In genomic region chr11:45235476-45236412, GRCm38 (mm10) we compare ENCODE assay signal across 24 mouse cellular contexts.
A peak's percentile ranks its signal among the peaks of the same experiment; 100 is the strongest.
DNase-seq lines count a peak whose midpoint lies in the region; ATAC-seq and TF ChIP-seq lines count a peak whose summit lies in the region.
"Had no signal": no experiment of that assay in that cellular context is flagged by ENCODE, and none has a peak within 500 bp of the region (broad histone marks: within the 10 kb centered on the region; RNA-seq: fewer than 3 reads in every experiment).

No protein-coding gene starts in this region.

- H3K4me1 ChIP-seq in kidney, postnatal 0 days (replicated peaks; ENCODE audit: insufficient read depth, low read length) = 0 out of 2 replicates have a peak, but pooled peaks cover 7% of the 10 kb centered on the region
- no peaks in the 10 kb centered on the region for H3K4me1 ChIP-seq in lung, postnatal 0 days (ENCODE audit: insufficient read depth, low read depth, low read length)
- peaks cover 35% of the 10 kb centered on the region for H3K4me1 ChIP-seq in embryonic facial prominence, embryonic 14.5 days (ENCODE audit: control insufficient read depth, insufficient read depth, low read length)
- 0 out of 2 replicates have a peak, but pooled peaks cover 2% of the 10 kb centered on the region for H3K4me1 ChIP-seq in midbrain, embryonic 16.5 days (ENCODE audit: control insufficient read depth, insufficient read depth, low read length)
- H3K4me1 ChIP-seq in hindbrain, embryonic 10.5 days (replicated peaks) = peaks cover 9% of the 10 kb centered on the region; the same call in 1 of the 2 replicates
- H3K4me1 ChIP-seq: liver, embryonic 13.5 days; megakaryocyte, embryonic 14.5 days; midbrain, embryonic 13.5 days; neural tube, embryonic 13.5 days had no signal

- H3K9me3 ChIP-seq in kidney, postnatal 0 days (replicated peaks; ENCODE audit: low read length) = no peaks in the 10 kb centered on the region
- no peaks in the 10 kb centered on the region for H3K9me3 ChIP-seq in lung, postnatal 0 days (ENCODE audit: low read length)
- H3K9me3 ChIP-seq in embryonic facial prominence, embryonic 14.5 days (ENCODE audit: control insufficient read depth, low read length) = no peaks in the 10 kb centered on the region
- H3K9me3 ChIP-seq in midbrain, embryonic 16.5 days (replicated peaks; ENCODE audit: control insufficient read depth, low read length, poor library complexity, severe bottlenecking) = no peaks in the 10 kb centered on the region
- H3K9me3 ChIP-seq in hindbrain, embryonic 10.5 days = no peaks in the 10 kb centered on the region
- H3K9me3 ChIP-seq: kidney, embryonic 15.5 days; liver, embryonic 13.5 days; midbrain, embryonic 13.5 days; neural tube, embryonic 13.5 days had no signal

- no peak overlapping the region for H3K27ac ChIP-seq in kidney, postnatal 0 days
- H3K27ac ChIP-seq in lung, postnatal 0 days (ENCODE audit: low read length) = no peak overlapping the region
- peak overlapping the region; percentile 40 for H3K27ac ChIP-seq in embryonic facial prominence, embryonic 14.5 days (replicated peaks; ENCODE audit: low read depth, low read length)
- H3K27ac ChIP-seq in midbrain, embryonic 16.5 days (ENCODE audit: low read length) = no peak overlapping the region
- no peak overlapping the region for H3K27ac ChIP-seq in hindbrain, embryonic 10.5 days
- H3K27ac ChIP-seq: kidney, embryonic 15.5 days; left cerebral cortex, adult 2 months; liver, embryonic 13.5 days; midbrain, embryonic 13.5 days; neural tube, embryonic 13.5 days had no signal

- no peak for TF ChIP-seq CTCF in kidney, postnatal 0 days (IDR thresholded peaks at IDR 0.05; ENCODE audit: low read depth)
- no peak for TF ChIP-seq CTCF in lung, postnatal 0 days (IDR thresholded peaks at IDR 0.05)

- TF ChIP-seq EP300 in lung, postnatal 0 days (IDR thresholded peaks at IDR 0.05) = peak; percentile 66

- no peak overlapping the region for H3K9ac ChIP-seq in kidney, postnatal 0 days (ENCODE audit: low read depth, low read length)
- no peak overlapping the region for H3K9ac ChIP-seq in lung, postnatal 0 days (replicated peaks; ENCODE audit: low read depth)
- H3K9ac ChIP-seq in embryonic facial prominence, embryonic 14.5 days (ENCODE audit: low read depth, low read length) = no peak overlapping the region
- no peak overlapping the region for H3K9ac ChIP-seq in midbrain, embryonic 16.5 days (ENCODE audit: low read depth, low read length)
- H3K9ac ChIP-seq: forebrain, postnatal 0 days; kidney, embryonic 15.5 days; liver, embryonic 13.5 days; midbrain, embryonic 13.5 days; neural tube, embryonic 13.5 days had no signal

- 63% methylated on average over 6 of the region's 6 CpGs for WGBS in kidney, postnatal 0 days
- WGBS in lung, postnatal 0 days = 57% methylated on average over 6 of the region's 6 CpGs
- 57% methylated on average over 6 of the region's 6 CpGs for WGBS in embryonic facial prominence, embryonic 14.5 days
- WGBS in midbrain, embryonic 16.5 days = 92% methylated on average over 6 of the region's 6 CpGs
- 77% methylated on average over 6 of the region's 6 CpGs for WGBS in hindbrain, embryonic 10.5 days

- ATAC-seq in kidney, postnatal 0 days (replicated peaks; ENCODE audit: low FRiP score, low read depth) = no peak
- peak; percentile 74 for ATAC-seq in lung, postnatal 0 days
- ATAC-seq in embryonic facial prominence, embryonic 14.5 days (ENCODE audit: low read depth) = 0 out of 2 replicates have a peak, but pooled peaks have one; percentile 12
- no peak for ATAC-seq in midbrain, embryonic 16.5 days
- ATAC-seq: forebrain, postnatal 0 days; hindbrain, embryonic 16.5 days; intestine, embryonic 16.5 days; midbrain, embryonic 13.5 days had no signal

- DNase-seq in kidney, postnatal 0 days (ENCODE audit: low spot score) = peak; percentile 76
- no peak for DNase-seq in kidney, postnatal 10 days
- DNase-seq in lung, postnatal 0 days (ENCODE audit: low spot score) = peak; percentile 37
- DNase-seq in lung, postnatal 25 days (ENCODE audit: low spot score) = no peak
- peak; percentile 60 for DNase-seq in embryonic facial prominence, embryonic 14.5 days (ENCODE audit: low spot score)
- no peak for DNase-seq in hindbrain, embryonic 10.5 days (ENCODE audit: low spot score)
- DNase-seq: adrenal gland, postnatal 10 days; cerebellum, adult 2 months; cerebellum, postnatal 25 days; forebrain, postnatal 0 days; gastrocnemius, postnatal 36 days; heart, postnatal 36 days; layer of hippocampus, adult 9-11 months; liver, embryonic 13.5 days; lung, adult 2 months; thymus, postnatal 25 days had no signal

- H3K27me3 ChIP-seq in kidney, postnatal 0 days (ENCODE audit: insufficient read depth, low read length) = no peaks in the 10 kb centered on the region
- H3K27me3 ChIP-seq in lung, postnatal 0 days (replicated peaks; ENCODE audit: insufficient read depth, low read length) = no peaks in the 10 kb centered on the region
- no peaks in the 10 kb centered on the region for H3K27me3 ChIP-seq in embryonic facial prominence, embryonic 14.5 days (replicated peaks; ENCODE audit: control insufficient read depth, insufficient read depth, low read length)
- H3K27me3 ChIP-seq in midbrain, embryonic 16.5 days (ENCODE audit: control insufficient read depth, insufficient read depth, low read depth, low read length) = no peaks in the 10 kb centered on the region
- H3K27me3 ChIP-seq in hindbrain, embryonic 10.5 days (ENCODE audit: insufficient read depth, poor library complexity, severe bottlenecking) = no peaks in the 10 kb centered on the region
- H3K27me3 ChIP-seq: kidney, embryonic 15.5 days; liver, embryonic 13.5 days; megakaryocyte, embryonic 14.5 days; midbrain, embryonic 13.5 days; neural tube, embryonic 13.5 days had no signal

- H3K4me2 ChIP-seq in kidney, postnatal 0 days (ENCODE audit: low read length) = no peak overlapping the region
- H3K4me2 ChIP-seq in lung, postnatal 0 days (replicated peaks; ENCODE audit: low read depth, low read length) = no peak overlapping the region
- H3K4me2 ChIP-seq in embryonic facial prominence, embryonic 14.5 days (ENCODE audit: low read depth, low read length) = no peak overlapping the region
- H3K4me2 ChIP-seq in midbrain, embryonic 16.5 days (ENCODE audit: low read length) = no peak overlapping the region
- H3K4me2 ChIP-seq: kidney, embryonic 15.5 days; liver, embryonic 13.5 days; midbrain, embryonic 13.5 days; neural tube, embryonic 13.5 days had no signal

- no peak overlapping the region for H3K4me3 ChIP-seq in kidney, postnatal 0 days (replicated peaks; ENCODE audit: low read depth, low read length)
- H3K4me3 ChIP-seq in lung, postnatal 0 days (ENCODE audit: low read depth, low read length) = no peak overlapping the region
- H3K4me3 ChIP-seq in embryonic facial prominence, embryonic 14.5 days (ENCODE audit: low read depth, low read length) = no peak overlapping the region
- H3K4me3 ChIP-seq in midbrain, embryonic 16.5 days (ENCODE audit: low read depth, low read length) = no peak overlapping the region
- no peak overlapping the region for H3K4me3 ChIP-seq in hindbrain, embryonic 10.5 days
- H3K4me3 ChIP-seq: kidney, embryonic 15.5 days; left cerebral cortex, adult 2 months; liver, embryonic 13.5 days; megakaryocyte, embryonic 14.5 days; midbrain, embryonic 13.5 days; neural tube, embryonic 13.5 days had no signal

- no peaks in the 10 kb centered on the region for H3K36me3 ChIP-seq in kidney, postnatal 0 days (ENCODE audit: insufficient read depth, low read length)
- no peaks in the 10 kb centered on the region for H3K36me3 ChIP-seq in lung, postnatal 0 days (ENCODE audit: insufficient read depth, low read length)
- H3K36me3 ChIP-seq in embryonic facial prominence, embryonic 14.5 days (ENCODE audit: control insufficient read depth, insufficient read depth, low read length) = no peaks in the 10 kb centered on the region
- H3K36me3 ChIP-seq in midbrain, embryonic 16.5 days (ENCODE audit: control insufficient read depth, insufficient read depth, low read length) = no peaks in the 10 kb centered on the region
- no peaks in the 10 kb centered on the region for H3K36me3 ChIP-seq in hindbrain, embryonic 10.5 days
- H3K36me3 ChIP-seq: kidney, embryonic 15.5 days; liver, embryonic 13.5 days; midbrain, embryonic 13.5 days; neural tube, embryonic 13.5 days had no signal

Comparison
In these comparisons a context has a peak if more than half of its experiments do, and no peak if none do; other contexts are left out.
1. DNase-seq: peak in kidney, postnatal 0 days (single experiment), lung, postnatal 0 days (single experiment) and embryonic facial prominence, embryonic 14.5 days (single experiment); none in kidney, postnatal 10 days (single experiment), lung, postnatal 25 days (single experiment) and hindbrain, embryonic 10.5 days (single experiment).
2. ATAC-seq: peak in lung, postnatal 0 days (single experiment) and embryonic facial prominence, embryonic 14.5 days (single experiment); none in kidney, postnatal 0 days (single experiment) and midbrain, embryonic 16.5 days (single experiment).